Comparison of ENCODE assay signal across 28 mouse cellular contexts in the genomic region with DNA sequence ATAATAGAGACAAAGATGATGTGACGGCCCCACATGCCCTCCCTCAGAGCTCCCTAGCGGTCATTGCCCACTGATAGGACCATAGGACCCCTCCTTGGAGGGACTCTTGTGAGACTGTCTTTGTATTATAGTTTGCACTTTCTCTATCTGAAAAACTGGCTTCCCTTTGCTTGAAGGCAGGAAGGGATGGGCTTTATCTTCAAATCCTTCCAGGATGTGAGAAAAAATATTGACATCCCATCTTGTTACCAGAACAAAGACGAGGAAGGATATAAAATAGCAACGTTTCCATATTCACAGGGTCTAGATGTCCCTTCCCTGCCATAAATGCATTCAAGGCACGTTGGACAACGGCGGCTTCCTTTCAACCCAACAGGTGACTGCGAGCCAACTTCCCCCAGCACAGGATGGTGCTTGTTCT. TPM values are rescaled to one million over a fixed set of nuclear protein-coding genes. Genes with fewer than 3 reads are reported as not detected.
DNase-seq lines count a peak whose midpoint lies in the region; ATAC-seq and TF ChIP-seq lines count a peak whose summit lies in the region.
"Had no signal": no experiment of that assay in that cellular context is flagged by ENCODE, and none has a peak within 500 bp of the region (broad histone marks: within the 10 kb centered on the region; RNA-seq: fewer than 3 reads in every experiment).

No protein-coding gene starts in this region.

- no peak overlapping the region for H3K9ac ChIP-seq in kidney, embryonic 16.5 days (replicated peaks; ENCODE audit: low read length)
- no peak overlapping the region for H3K9ac ChIP-seq in lung, embryonic 14.5 days
- H3K9ac ChIP-seq in lung, embryonic 15.5 days, result no peak overlapping the region
- H3K9ac ChIP-seq: heart, embryonic 13.5 days; hindbrain, embryonic 14.5 days; limb, embryonic 13.5 days; midbrain, embryonic 12.5 days; neural tube, embryonic 12.5 days had no signal

- H3K27ac ChIP-seq in kidney, embryonic 16.5 days (ENCODE audit: low read length), result no peak overlapping the region
- H3K27ac ChIP-seq in lung, embryonic 14.5 days (ENCODE audit: low read depth), result no peak overlapping the region
- peak overlapping the region; percentile 31; the same call in 1 of the 2 replicates for H3K27ac ChIP-seq in lung, embryonic 15.5 days
- H3K27ac ChIP-seq: heart, embryonic 13.5 days; hindbrain, embryonic 14.5 days; limb, embryonic 13.5 days; midbrain, embryonic 12.5 days; neural tube, embryonic 12.5 days; stomach, postnatal 0 days had no signal

- H3K4me2 ChIP-seq in kidney, embryonic 16.5 days (replicated peaks; ENCODE audit: low read depth, low read length), result no peak overlapping the region
- H3K4me2 ChIP-seq in lung, embryonic 14.5 days, result no peak overlapping the region
- no peak overlapping the region for H3K4me2 ChIP-seq in lung, embryonic 15.5 days
- H3K4me2 ChIP-seq: heart, embryonic 13.5 days; hindbrain, embryonic 14.5 days; limb, embryonic 13.5 days; midbrain, embryonic 12.5 days; neural tube, embryonic 12.5 days had no signal

- no peaks in the 10 kb centered on the region for H3K4me1 ChIP-seq in kidney, embryonic 16.5 days (ENCODE audit: insufficient read depth, low read length)
- peaks cover 12% of the 10 kb centered on the region; the same call in 1 of the 2 replicates for H3K4me1 ChIP-seq in lung, embryonic 14.5 days (ENCODE audit: insufficient read depth)
- H3K4me1 ChIP-seq in lung, embryonic 15.5 days, result peaks cover 25% of the 10 kb centered on the region
- H3K4me1 ChIP-seq: limb, embryonic 13.5 days; midbrain, embryonic 12.5 days; neural tube, embryonic 12.5 days had no signal

- no peak for ATAC-seq in kidney, embryonic 16.5 days (ENCODE audit: low FRiP score, low TSS enrichment)
- ATAC-seq in lung, embryonic 14.5 days (ENCODE audit: insufficient read depth), result no peak
- ATAC-seq in lung, embryonic 15.5 days (ENCODE audit: borderline replicate concordance, extremely low read depth, low FRiP score, low TSS enrichment), result no peak
- ATAC-seq: forebrain, embryonic 14.5 days; intestine, postnatal 0 days had no signal

- H3K9me3 ChIP-seq in kidney, embryonic 16.5 days (ENCODE audit: low read length), result 0 out of 2 replicates have a peak, but pooled peaks cover 3% of the 10 kb centered on the region
- H3K9me3 ChIP-seq in lung, embryonic 14.5 days (ENCODE audit: low read depth, low read length), result no peaks in the 10 kb centered on the region
- H3K9me3 ChIP-seq in lung, embryonic 15.5 days, result no peaks in the 10 kb centered on the region
- H3K9me3 ChIP-seq: limb, embryonic 13.5 days had no signal

- peak; percentile 16 for DNase-seq in kidney, postnatal 14 days
- DNase-seq in lung, embryonic 14.5 days, result peak; percentile 34
- peak; percentile 72 for DNase-seq in lung, postnatal 25 days (ENCODE audit: low spot score)
- no peak for DNase-seq in adrenal gland, postnatal 14 days
- no peak for DNase-seq in frontal cortex, postnatal 25 days (ENCODE audit: low spot score in 2 of 2)
- DNase-seq: adrenal gland, adult 2 months; B cell, adult 2 months; cerebellum, adult 9-10 months; cerebellum, postnatal 36 days; gastrocnemius, postnatal 25 days; heart, postnatal 36 days; kidney, postnatal 4 days; right cerebral cortex, adult 18-20 months; spleen, adult 18-20 months; thymus, adult 18-20 months; thymus, postnatal 25 days had no signal

- H3K27me3 ChIP-seq in kidney, embryonic 16.5 days (ENCODE audit: insufficient read depth, low read length), result no peaks in the 10 kb centered on the region
- no peaks in the 10 kb centered on the region for H3K27me3 ChIP-seq in lung, embryonic 14.5 days (ENCODE audit: insufficient read depth, low read length)
- no peaks in the 10 kb centered on the region for H3K27me3 ChIP-seq in lung, embryonic 15.5 days
- H3K27me3 ChIP-seq: limb, embryonic 13.5 days; midbrain, embryonic 12.5 days; neural tube, embryonic 12.5 days had no signal

- H3K4me3 ChIP-seq in kidney, embryonic 16.5 days (ENCODE audit: low read length), result no peak overlapping the region
- no peak overlapping the region for H3K4me3 ChIP-seq in lung, embryonic 14.5 days (ENCODE audit: low read depth, low read length)
- H3K4me3 ChIP-seq in lung, embryonic 15.5 days, result no peak overlapping the region
- H3K4me3 ChIP-seq: heart, embryonic 13.5 days; limb, embryonic 13.5 days; megakaryocyte, embryonic 14.5 days; midbrain, embryonic 12.5 days; myocyte; neural tube, embryonic 12.5 days had no signal

- no peak for TF ChIP-seq CTCF in lung, embryonic 14.5 days (IDR thresholded peaks at IDR 0.05; ENCODE audit: low read depth)

- no peaks in the 10 kb centered on the region for H3K36me3 ChIP-seq in kidney, embryonic 16.5 days (ENCODE audit: insufficient read depth, low read length)
- H3K36me3 ChIP-seq in lung, embryonic 14.5 days (ENCODE audit: insufficient read depth), result no peaks in the 10 kb centered on the region
- 0 out of 2 replicates have a peak, but pooled peaks cover 2% of the 10 kb centered on the region for H3K36me3 ChIP-seq in lung, embryonic 15.5 days
- H3K36me3 ChIP-seq: limb, embryonic 13.5 days; midbrain, embryonic 12.5 days; neural tube, embryonic 12.5 days had no signal

- 74% methylated on average over 8 of the region's 8 CpGs for WGBS in kidney, embryonic 16.5 days
- WGBS in lung, embryonic 14.5 days, result 69% methylated on average over 8 of the region's 8 CpGs
- WGBS in lung, embryonic 15.5 days, result 54% methylated on average over 8 of the region's 8 CpGs

RNA-seq across cellular contexts. Expression of gene Slco2a1, which starts 48.5 kb away (rescaled TPM):
- 7.7 and 8.2 TPM in 2 replicates for polyA plus RNA-seq in kidney, embryonic 16.5 days (2015; fragmentation: Nextera tagmentation; extraction: Ambion mirVana)
- 15.1 and 15.4 TPM in 2 replicates for polyA plus RNA-seq in lung, embryonic 14.5 days (2014; fragmentation: Nextera tagmentation; extraction: Ambion mirVana)
- polyA plus RNA-seq in lung, embryonic 15.5 days (2015; fragmentation: Nextera tagmentation; extraction: Ambion mirVana), result 14.7 and 17.5 TPM in 2 replicates
- 6.2 and 7.3 TPM in 2 replicates for total RNA-seq in adrenal gland, postnatal 14 days (2021)

Comparison
In these comparisons a context has a peak if more than half of its experiments do, and no peak if none do; other contexts are left out.
1. DNase-seq: peak in kidney, postnatal 14 days (single experiment), lung, embryonic 14.5 days (single experiment) and lung, postnatal 25 days (single experiment); none in adrenal gland, postnatal 14 days (single experiment) and frontal cortex, postnatal 25 days (0 of 2).